Mouse (Mus musculus) layer of hippocampus, postnatal 10 days (tissue): Measurements from ENCODE around the gene Supt4a. TPM values are rescaled to one million over a fixed set of nuclear protein-coding genes. Genes with fewer than 3 reads are reported as not detected.
A peak's percentile ranks its signal among the peaks of the same experiment; 100 is the strongest.

ENCODE experiments used
- DNase-seq, 2 experiments: peaks; one replicate each; pipeline ENCODE4 v3.0.0; 2021; ENCODE audit warnings: low spot score in 2 of 2
- total RNA-seq, 2 experiments: library from RNA; stranded (reverse); gene quantifications; 2 replicates each; pipeline ENCODE4 v1.2.3; 2021

The Supt4a gene
- total RNA-seq, 2 experiments from 2014 or later = 56.1 to 59.9 TPM

DNA sequence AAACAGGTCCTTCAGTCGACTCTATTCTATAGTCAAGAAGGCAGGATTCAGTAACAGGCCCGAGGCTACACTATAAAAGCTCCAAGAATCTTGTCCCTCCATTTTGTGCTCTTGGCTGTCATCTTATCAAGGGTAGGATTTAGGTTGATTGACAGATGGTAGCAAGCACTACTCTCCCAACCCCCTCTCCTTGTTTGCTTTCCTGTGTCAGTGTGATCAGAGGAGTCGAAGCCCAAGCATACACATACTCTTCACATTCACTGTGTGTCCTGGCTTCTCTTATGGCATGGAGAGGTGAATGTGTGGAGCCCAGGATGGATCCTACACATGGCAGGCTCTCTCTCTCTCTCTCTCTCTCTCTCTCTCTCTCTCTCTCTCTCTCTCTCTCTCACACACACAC is 13.2 kb downstream of the Supt4a start:
- no peak for DNase-seq

DNA sequence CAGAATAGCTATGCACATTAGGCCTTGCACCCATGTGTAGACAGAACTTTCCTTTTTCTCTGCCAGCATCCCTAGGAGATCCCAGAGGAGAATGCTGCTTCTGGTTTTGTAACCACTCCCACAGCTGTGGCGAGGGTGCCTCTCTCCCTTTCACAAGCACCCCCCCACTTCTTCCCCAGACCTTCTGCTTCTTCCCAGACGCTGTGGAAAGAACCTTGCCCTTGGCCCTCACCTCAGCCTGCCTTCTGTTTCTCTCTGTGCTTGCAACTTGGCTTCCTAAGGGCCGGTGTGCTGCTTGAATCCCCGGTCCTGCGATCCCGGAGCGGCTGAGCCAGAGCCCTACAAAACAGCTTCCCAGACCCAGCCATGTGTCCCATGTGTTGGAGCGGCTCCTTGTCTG is 13.7 kb downstream of the Supt4a start:
- DNase-seq = no peak

GRCm38 (mm10) chr11:87751491-87751966 is 14.2 kb downstream of the Supt4a start:
- DNase-seq = no peak

DNA sequence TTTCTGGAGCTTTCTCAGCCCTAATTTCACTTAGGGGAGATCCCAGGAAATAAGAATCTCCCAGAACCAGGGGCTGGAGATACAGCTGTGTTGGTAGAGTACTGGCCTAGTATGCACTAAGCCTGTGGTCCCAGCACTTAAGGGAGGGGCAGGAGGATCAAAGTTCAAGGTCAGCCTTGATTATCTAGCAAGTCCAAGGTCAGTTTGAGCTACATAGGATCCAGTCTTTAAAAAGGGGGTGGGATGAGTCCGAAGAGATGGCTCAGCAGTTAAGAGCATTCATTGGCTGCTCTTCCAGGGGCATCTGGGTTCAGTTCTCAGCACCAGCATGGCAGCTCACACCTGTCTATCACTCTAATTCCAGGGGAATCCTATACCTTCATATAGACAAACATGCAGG is 15.0 kb downstream of the Supt4a start:
- DNase-seq = no peak

GRCm38 (mm10) chr11:87753255-87753654 is 15.9 kb downstream of the Supt4a start:
- DNase-seq = no peak

DNA sequence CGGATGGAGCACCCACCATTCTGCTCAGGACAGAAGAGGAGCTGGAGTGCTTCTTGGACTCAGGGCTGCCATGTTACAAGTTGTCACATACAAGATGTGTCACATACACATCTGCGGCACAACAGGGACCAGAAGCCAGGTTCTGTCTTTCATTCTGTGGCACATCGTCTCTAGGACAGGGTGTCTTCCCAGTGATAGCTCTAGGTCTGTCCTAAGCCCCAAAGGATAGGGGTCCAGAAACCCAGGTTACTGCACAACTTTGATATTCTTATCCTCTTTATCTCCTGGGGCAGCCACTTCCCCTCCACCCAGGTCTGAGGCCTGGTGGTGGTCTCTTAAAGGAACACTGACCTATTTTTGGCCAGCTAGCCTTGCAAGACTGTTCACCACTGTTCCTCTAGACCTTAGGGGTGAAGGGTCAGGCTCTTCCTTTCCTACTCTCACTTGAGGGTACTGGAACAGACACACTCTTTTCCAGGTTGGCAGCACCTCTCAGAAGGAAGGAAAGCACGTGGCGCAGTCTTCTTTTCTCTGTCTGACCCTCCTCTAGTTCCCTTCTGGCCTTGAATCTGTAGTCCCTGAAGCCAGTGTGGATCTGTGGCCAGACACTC is 16.6 kb downstream of the Supt4a start:
- DNase-seq = no peak

DNA sequence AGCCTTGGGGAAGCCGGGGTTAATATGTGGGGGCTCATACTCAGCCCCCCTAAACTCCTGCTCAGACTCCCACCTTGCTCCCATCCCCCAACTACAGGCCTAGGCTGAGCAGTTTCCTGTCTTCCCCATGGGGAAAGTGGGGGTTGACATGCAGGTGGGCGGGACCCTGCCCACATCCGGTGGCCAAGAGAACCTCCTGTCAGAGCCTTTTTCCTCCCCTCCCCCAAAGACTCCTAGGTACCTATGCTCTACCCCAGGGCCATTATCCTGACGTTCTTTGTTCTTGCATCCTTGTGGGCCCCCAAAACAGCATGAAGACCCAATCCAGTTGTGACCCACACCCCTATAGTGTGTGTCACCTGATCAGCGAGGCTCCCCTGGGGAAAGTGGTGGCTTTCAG is 17.3 kb downstream of the Supt4a start:
- no peak for DNase-seq

GRCm38 (mm10) chr11:87755360-87756017 is 18.1 kb downstream of the Supt4a start:
- DNase-seq = peak; percentile 32 to 44

GRCm38 (mm10) chr11:87756251-87756820 is 19.0 kb downstream of the Supt4a start:
- DNase-seq = no peak

GRCm38 (mm10) chr11:87757001-87757954 is 19.9 kb downstream of the Supt4a start:
- no peak for DNase-seq

DNA sequence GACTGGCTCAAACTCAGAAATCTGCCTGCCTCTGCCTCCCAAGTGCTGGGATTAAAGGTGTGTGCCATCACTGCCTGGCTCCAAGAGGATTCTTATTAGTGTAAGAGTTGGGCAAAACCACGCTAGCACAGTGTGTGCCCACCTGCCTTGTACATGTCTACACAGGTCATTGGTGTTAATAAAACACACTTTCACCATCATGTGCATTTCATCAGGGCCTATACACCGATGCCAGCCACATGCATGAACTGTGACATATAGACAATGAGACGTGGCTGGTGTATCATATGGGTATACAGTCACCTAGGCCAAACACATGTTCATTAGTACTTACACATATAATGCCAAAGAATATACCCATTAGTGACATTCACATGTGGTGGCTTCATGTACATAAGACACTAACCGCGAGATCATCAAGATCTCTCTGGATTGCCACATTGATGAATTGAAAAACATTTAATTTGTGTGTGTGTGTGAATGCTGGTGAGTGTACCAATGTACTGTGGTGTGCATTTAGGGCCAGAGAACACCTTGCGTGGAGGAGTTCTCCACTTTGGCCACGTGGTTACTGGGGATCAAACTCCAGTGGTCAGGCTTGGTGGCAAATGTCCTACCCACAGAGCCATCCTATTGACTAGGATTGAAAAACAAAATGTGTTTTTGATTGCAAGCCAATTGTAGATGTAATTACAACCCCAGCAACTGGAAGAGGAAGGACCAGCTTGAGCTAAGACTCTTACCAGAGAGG is 21.0 kb downstream of the Supt4a start:
- no peak for DNase-seq

GRCm38 (mm10) chr11:87758957-87759608 is 21.7 kb downstream of the Supt4a start:
- no peak for DNase-seq

DNA sequence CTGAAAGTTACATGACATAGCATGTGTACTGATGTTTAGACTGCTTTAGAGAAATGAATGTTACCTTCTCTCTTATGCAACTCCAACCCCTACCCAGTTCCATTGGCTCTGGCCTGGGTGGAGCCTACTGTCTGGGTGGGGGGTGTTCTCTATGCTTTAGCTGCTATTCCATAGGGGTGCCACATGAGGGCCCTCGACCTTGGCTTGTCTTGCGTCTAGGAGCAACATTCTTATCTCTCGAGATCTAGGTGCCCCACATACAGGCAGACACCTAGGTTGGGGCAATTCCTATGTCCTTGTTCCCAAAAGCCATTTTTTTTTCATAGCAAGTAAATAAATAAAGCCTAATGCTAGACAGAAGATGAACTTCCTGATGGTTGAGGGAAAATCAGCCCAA is 22.3 kb downstream of the Supt4a start:
- DNase-seq = peak; percentile 63 to 68

GRCm38 (mm10) chr11:87760301-87761081 is 23.1 kb downstream of the Supt4a start, which contains the start of gene Tspoap1:
Tspoap1 (plus strand) TSS chr11:87760541.
- DNase-seq = peak; percentile 71 to 76

DNA sequence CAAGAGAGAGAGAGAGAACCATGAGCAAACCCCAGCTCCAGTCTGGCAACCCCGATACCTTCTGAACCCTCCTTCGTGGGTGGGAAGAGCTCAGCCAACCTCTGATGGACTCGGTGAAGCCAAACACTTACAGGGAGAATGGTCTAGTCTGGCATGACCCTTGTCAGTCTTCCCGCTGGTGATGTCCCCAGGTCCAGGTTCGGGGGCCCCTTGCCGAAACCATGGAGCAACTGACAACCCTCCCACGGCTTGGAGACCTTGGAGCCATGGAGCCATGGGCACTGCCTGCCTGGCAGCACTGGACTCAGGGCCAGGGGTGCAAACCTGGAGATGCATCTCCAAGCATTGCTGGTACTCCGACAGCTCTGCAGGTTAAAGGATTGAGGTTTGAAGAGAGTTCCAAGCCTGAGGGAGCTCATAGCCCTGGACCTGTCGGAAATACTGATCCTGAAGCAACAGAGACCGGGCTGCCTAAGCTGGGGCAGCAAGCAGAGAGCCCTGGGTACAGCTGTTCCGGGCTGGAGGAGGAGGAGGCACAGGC is 23.9 kb downstream of the Supt4a start:
- no peak for DNase-seq

DNA sequence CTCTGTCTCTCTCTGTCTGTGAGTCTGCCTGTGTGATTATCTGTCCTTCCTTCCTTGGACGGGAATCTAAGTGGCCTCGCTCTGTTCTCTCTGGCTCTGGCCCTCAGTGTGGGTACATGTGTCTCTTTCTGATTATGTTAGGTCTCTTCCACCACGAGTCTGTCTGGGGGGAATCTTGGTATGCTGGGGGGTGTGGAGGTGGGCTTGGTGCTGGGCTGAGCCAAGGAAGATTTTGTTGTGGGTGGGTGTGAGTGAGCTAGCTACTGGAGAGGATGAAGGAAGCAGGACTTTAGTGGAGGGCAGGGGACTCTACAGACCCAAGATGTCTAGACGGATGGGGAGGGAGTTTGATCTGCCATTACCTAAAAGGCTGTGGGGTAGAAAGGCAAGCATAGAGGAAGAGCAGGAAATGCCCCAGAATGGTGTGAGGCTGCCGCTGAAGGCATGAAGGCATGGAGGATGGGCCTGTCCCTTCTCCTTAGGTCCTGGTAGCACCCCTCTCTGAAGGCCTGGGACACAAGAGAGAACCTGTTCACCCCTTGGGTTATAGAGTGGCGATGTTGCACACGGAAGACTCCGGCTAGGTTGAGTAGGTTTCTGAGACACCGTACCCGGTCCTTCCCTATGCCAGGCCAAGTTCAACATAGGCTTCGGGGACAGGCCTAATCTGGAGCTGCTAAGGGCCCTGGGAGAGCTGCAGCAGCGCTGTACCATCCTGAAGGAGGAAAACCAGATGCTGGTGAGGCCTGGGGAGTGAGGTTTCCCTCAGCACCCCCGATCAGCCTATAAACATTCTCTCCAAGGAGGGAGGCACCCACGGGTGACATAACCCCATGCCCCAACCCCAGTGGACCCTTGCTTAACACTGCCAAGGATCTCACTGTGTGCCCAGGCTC is 24.7 kb downstream of the Supt4a start:
- no peak for DNase-seq

GRCm38 (mm10) chr11:87762702-87763385 is 25.5 kb downstream of the Supt4a start:
- DNase-seq = peak in 1 of 2 experiments; percentile 26
